Mouse (Mus musculus): ENCODE measurements at regions not wholly inside any gene's neighbourhood (a gene's known extent, or its start where the extent isn't known, plus 50 kb on each side); places are given as distances from the start of the nearest gene placed in this dataset.

DNA sequence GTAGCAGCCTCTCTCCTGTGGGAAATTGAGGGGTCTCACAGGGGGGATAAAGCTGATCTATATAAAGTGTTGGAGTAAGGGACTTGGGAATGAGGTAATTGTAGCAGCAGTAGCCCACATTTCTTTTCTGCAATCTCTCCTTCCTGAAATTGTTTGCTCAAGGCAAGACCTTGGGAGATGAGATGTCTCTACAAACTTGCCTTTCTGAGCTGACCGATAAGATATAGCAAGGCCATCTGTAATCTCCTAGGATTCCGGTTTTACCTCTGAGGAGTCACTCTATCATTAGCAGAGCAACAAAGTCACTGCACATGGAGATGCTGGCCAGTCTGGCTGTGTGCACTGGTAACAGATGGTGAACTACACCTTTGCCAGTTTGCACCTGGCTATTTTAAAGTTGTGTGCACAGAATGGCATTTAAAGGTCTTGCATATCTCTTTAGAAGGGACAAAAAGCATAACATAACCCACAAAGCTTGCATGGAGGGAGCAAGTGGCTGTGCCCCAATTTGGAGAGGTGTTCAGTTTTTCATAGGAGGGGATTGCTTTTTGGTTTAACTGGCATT lies 78.7 kb upstream of the Tbl1x start:
- ChIA-PET POLR2A (interaction anchor here in 2 of 4 experiments (0.8 to 4.7 kb wide), 5 partner anchors 12 to 136 kb away, joined by 3 to 93 read pairs (median 3); partner anchors contain the start of gene Tbl1x (in 2 of the 2)), CTCF (interaction anchor here in 1 of 4 experiments (0.5 kb wide), 1 partner anchor 90 kb away, joined by 3 read pairs; no protein-coding TSS in a partner anchor)

DNA sequence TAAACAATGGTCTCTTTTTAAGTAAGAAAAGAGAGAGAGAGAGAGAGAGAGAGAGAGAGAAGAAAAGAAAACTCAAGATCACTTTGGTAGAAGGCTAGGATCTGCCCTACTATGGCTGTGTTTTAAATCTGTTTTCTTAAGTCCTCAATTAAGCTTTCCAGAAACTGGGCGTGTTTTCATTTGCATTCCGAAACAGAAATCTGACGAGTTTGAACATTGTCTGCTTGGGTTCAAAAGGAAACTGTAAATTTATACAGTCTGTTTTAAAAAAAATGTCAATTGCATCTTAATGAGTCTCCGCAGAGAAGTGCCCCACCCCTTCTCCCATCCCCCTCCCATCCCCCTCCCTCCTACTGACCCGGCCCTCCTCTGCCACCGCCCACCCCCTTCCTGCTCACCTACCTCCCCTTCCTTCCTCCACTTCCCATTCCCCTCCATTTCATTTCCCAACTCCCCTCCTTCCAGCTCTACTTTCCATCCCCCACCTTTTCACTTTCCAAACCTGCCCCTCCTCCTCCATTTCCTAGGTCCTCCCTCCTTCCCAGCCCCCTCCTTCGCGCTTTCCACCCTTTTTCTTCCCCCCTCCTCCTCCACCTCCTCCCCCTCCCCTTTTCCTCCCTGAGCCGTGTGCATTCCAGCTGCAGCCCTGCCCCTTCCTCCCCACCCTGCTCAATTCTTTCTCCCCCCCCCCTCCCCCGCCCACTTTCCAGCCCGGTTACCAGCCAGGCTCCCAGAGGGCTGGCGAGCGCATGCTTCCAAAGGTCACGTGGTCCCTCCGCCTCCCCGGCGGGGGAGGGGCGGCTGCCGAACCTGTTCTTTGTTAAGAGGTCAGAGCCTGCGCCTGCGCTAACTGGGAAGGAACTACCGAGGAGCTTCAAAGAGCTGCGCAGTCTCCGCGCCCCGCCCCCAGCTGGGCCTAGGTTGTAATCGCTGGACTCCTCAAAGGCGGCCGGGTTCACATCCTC lies 77.7 kb upstream of the Tbl1x start:
- CTCF ChIA-PET, result interaction anchor here in 2 of 4 experiments (0.7 to 1.3 kb wide), 3 partner anchors 18 to 1617 kb away, joined by 4 to 10 read pairs (median 7); no protein-coding TSS in a partner anchor
- POLR2A ChIA-PET, result interaction anchor here (0.6 to 4.7 kb wide), 26 partner anchors 11 to 1572 kb away, joined by 3 to 93 read pairs (median 4); partner anchors contain the start of gene Tbl1x (in 3 of the 4)

DNA sequence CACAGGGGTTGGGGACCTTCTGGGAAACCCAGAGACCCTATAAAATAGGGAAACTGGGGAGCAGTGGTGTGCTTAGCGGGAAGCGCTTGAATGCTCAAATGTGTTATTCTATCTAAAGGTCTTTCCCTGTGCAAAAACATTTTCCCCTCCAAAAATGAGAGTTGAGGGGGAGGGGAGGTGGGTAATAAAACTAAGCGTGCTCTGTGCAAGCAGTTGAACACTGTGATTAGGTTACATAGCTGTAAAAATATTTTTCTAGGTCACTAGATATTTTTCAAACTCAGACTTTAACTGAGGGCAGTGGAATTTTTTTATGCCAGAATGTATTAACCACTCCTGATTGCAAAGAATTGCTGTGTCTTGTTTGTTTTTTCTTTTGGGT lies 77.0 kb upstream of the Tbl1x start:
- POLR2A ChIA-PET, result interaction anchor here (0.7 to 4.7 kb wide), 21 partner anchors 10 to 1573 kb away, joined by 3 to 93 read pairs (median 4); partner anchors contain the start of gene Tbl1x (in 3 of the 4)
- CTCF ChIA-PET, result interaction anchor here in 1 of 4 experiments (1.3 kb wide), 1 partner anchor 75 kb away, joined by 10 read pairs; no protein-coding TSS in a partner anchor

DNA sequence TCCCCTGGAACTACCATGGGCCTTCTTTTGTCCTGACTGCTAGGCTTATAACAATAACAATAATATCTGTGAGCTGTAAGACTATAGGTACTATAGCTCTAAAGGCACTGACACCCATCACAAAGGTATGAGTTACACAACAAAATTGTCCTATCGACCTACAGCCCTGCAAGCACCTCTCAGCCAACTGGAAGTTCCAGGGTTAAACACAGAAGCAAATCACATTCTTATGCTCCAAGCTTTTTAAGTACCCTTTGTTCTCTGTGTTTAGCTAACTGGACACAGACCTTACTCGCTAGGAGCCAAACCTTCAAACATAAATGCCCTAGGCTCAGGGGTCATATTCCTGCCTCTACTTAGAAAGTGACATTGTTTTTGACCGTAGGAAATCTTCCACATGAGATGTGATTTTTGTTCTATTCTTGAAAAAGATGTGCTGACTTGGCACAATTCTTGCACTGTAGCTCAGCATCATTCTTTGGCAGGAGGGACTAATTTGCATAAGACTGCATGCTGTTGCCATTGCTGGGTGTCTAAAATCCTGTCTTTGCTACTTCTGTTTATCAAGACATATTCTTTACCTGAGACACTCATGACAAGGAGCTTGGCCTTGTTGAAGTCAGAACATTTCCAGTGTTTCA lies 66.8 kb upstream of the Tbl1x start:
- POLR2A ChIA-PET, result interaction anchor here in 2 of 4 experiments (1.0 to 2.2 kb wide), 9 partner anchors 11 to 124 kb away, joined by 3 to 14 read pairs (median 4); partner anchors contain the start of gene Tbl1x (in 2 of the 2)
- CTCF ChIA-PET, result interaction anchor here in 1 of 4 experiments (0.5 kb wide), 1 partner anchor 63 kb away, joined by 3 read pairs; no protein-coding TSS in a partner anchor

DNA sequence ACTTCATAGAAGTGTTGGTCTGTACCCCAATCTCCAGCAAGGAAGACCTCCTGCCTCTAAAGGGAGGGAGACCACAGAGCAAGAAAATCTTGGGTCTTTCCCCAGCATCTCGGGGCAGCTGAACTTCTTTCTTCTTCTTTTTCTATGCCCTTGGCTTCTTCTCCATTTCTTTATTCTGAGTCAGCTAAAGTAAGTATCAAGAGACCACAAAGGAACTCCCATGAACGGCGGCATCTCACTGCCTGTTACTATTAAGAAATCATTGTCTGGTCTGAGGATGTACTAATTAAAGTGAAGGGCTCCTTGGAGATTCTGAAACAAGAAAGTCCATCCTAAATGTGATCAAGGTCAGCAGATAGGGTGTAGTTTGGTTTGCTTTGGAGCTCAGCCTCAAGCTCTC lies 64.1 kb upstream of the Tbl1x start:
- CTCF ChIA-PET, result no interaction called here
- POLR2A ChIA-PET, result no interaction called here

DNA sequence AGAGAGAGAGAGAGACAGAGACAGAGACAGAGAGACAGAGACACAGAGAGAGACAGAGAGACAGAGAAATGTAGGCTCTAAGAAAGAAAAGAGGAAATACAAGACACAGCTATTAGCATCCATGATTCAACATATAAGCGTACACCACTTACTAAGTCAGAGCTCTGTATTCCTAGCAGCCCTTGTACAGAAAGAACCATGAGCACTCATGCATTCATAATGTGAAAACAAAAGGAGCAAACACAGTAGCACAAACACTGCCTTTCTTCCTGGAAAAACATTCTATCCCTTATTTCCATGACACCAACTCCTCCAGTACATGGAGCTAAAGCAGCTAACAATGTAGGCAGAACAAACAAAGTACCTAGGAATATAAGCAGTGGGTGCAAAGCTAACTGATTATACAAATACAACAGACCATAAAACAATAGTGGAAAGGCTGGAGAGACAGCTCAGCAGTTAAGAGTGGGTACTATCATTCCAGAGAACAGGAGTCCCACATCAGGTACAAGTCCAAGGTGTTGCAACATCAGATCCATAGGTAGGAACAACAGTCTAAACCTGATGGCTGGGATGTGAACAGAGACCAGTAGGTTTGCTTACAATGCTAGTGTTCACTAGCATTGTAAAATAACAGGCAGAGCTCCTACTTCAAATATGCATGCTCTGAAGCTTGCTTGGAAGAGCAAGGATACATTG lies 58.7 kb upstream of the Tbl1x start:
- ChIA-PET POLR2A (interaction anchor here in 1 of 4 experiments (1.1 kb wide), 1 partner anchor 25 kb away, joined by 3 read pairs; no protein-coding TSS in a partner anchor), CTCF (no interaction called here)

Data from embryonic stem cell, embryonic (primary cell).